Mouse (Mus musculus): Measurements from ENCODE around the gene Rasal3. TPM values are rescaled to one million over a fixed set of nuclear protein-coding genes. Genes with fewer than 3 reads are reported as not detected.

Gene Rasal3
- polyA plus RNA-seq, 1 experiment: 31.3 TPM

DNA sequence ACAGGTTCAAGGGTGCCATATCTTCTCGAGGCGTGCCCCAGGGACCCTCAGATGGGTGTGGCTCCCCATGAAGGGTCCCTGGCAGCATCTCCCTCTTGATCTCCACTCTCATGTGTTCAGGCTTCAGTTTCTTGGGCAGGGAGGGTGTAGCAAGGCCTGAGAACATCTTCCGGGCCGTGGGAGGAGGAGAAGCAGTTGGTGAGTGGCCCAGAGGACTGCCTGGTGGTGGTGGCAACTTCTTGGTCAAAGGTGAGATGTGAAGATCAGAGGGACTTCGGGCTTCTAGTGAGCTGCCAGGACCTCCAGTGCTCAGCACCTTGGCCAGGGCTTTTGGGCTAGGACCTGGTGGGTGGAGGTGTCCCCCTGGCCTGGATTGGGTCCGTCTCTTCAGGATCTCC, 44.4 kb downstream of the Rasal3 start:
- TF ChIP-seq CTCF (IDR thresholded peaks at IDR 0.05; ENCODE audit: low read depth, low read length) (no peak), POLR2A (IDR thresholded peaks at IDR 0.05; ENCODE audit: borderline replicate concordance, low read depth, low read length) (no peak)
- H3K4me3 ChIP-seq (ENCODE audit: insufficient read depth, low read length): no peak overlapping the region
- peaks cover 11% of the 10 kb centered on the region for H3K4me1 ChIP-seq (ENCODE audit: control insufficient read depth, insufficient read depth, low read length)
- no peak overlapping the region for H3K27ac ChIP-seq (ENCODE audit: insufficient read depth, low read depth, low read length)

DNA sequence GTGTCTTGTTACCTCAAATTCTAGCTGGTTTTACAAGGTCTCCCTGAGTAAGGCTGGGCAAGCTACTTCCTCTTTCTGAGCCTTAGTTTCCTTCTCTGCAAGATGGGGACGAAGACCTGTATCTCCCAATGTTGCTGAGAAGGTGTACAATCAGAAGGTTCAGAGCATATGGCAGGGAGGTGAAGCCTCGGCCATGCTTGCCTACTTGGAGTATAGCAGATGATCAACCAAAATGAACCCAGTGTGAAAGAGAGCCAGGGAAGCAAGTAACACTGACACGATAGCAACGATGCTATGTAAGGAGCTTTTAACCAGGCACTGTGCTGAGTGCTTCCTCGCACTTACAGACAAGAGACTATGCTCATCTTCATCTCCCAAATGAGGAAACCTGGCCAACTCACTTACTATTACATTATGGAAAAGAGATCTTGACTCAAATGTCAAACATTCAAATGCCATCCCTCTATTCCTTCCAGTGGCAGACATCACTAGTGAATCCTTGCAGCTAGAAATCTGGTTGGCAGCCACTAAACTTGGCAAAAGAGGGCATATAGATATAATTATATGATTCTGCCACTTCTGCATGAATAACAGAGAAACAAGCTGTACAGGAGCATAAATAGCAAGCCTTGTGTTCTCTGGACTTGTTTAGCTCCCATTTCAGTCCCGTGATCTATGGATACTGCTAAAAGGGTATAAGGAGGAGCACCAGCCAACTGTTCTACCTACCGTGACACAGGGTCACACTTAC, 45.0 kb downstream of the Rasal3 start:
- peaks cover 11% of the 10 kb centered on the region for H3K4me1 ChIP-seq (ENCODE audit: control insufficient read depth, insufficient read depth, low read length)
- H3K27ac ChIP-seq (ENCODE audit: insufficient read depth, low read depth, low read length): no peak overlapping the region
- H3K4me3 ChIP-seq (ENCODE audit: insufficient read depth, low read length): no peak overlapping the region
- TF ChIP-seq CTCF (IDR thresholded peaks at IDR 0.05; ENCODE audit: low read depth, low read length) (no peak), POLR2A (IDR thresholded peaks at IDR 0.05; ENCODE audit: borderline replicate concordance, low read depth, low read length) (no peak)

DNA sequence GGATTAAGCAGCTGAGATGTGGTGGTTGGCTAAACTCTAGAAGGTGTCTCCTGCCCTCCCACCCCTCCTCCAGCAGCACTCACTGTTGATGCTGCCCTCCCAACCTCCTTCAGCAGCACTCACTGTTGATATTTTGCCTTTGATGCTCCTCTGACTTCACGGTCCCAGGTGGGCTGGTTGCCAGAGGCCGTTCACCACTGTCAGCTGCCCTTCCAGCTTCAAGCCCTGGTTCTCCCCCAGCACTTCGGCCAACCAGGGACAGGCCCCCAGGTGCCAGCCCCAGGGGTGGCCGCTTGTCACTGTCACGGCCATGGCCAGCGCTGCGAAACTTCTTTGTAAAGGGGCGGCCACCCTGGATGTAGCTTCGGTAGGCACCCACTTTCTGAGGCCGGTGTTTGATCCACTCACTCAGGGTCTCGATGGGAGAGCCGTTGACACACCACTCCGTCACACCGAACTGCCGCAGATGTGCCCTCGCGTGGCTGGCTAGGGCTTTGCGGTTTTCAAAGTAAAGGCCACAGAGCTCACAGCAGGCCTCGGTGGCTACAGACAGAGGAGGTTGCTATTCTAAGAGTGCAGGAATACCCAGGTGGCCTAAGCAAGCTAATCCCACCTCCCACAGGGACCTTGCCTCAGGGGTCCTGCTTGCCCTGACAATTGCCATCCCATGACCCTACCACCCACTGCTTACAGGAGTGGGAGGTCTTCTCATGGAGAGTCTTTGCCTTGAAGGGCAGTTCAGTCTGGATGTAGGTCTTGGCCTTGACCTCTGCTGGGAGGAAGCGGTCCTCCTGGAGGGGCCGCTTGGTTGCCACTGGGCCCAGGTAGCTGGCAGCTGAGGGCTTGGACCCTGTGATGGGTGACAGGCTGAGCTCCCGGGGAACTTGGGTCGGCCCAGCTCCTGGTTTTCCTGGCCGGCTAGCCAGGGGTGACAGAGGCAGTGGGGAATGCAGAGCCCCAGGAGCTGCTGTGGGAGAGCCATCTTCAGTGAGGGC, 46.3 kb downstream of the Rasal3 start:
- TF ChIP-seq CTCF (IDR thresholded peaks at IDR 0.05; ENCODE audit: low read depth, low read length): no peak

DNA sequence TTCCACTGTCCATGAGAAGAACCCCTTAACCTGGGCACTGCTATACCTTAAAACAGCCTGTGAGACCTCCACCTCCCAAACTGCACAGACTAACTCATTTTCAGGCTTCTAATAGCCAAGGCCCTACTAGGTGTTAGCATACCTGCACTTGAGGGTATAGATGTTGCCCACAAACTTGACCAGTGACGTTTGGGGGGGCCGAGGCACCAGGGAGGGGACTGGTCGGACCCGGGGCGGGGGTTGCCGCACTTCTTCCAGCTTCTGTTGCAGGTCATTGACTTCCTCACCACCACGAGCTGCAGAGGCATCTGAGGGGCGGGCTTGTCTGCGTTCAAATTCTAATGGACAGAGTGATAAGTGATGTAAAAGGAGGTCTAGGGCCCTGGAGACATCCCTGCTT, 47.1 kb downstream of the Rasal3 start:
- TF ChIP-seq POLR2A (IDR thresholded peaks at IDR 0.05; ENCODE audit: borderline replicate concordance, low read depth, low read length) (no peak), CTCF (IDR thresholded peaks at IDR 0.05; ENCODE audit: low read depth, low read length) (no peak)
- Histone ChIP-seq H3K4me1 (ENCODE audit: control insufficient read depth, insufficient read depth, low read length) (peaks cover under 1% of the 10 kb centered on the region; the same call in 1 of the 2 replicates), H3K27ac (ENCODE audit: insufficient read depth, low read depth, low read length) (no peak overlapping the region), H3K4me3 (ENCODE audit: insufficient read depth, low read length) (no peak overlapping the region)

More for the DNA sequence above, 46.3 kb downstream of the Rasal3 start:
- peaks cover 1% of the 10 kb centered on the region; the same call in 1 of the 2 replicates for H3K4me1 ChIP-seq (ENCODE audit: control insufficient read depth, insufficient read depth, low read length)
- H3K4me3 ChIP-seq (ENCODE audit: insufficient read depth, low read length): no peak overlapping the region
- no peak overlapping the region for H3K27ac ChIP-seq (ENCODE audit: insufficient read depth, low read depth, low read length)

GRCm38 (mm10) chr17:32355031-32355430, 48.4 kb downstream of the Rasal3 start:
- no peak for TF ChIP-seq POLR2A (IDR thresholded peaks at IDR 0.05; ENCODE audit: borderline replicate concordance, low read depth, low read length)
- TF ChIP-seq CTCF (IDR thresholded peaks at IDR 0.05; ENCODE audit: low read depth, low read length): no peak
- H3K4me3 ChIP-seq (ENCODE audit: insufficient read depth, low read length): no peak overlapping the region
- H3K4me1 ChIP-seq (ENCODE audit: control insufficient read depth, insufficient read depth, low read length): peaks cover 2% of the 10 kb centered on the region; the same call in 1 of the 2 replicates
- H3K27ac ChIP-seq (ENCODE audit: insufficient read depth, low read depth, low read length): no peak overlapping the region

DNA sequence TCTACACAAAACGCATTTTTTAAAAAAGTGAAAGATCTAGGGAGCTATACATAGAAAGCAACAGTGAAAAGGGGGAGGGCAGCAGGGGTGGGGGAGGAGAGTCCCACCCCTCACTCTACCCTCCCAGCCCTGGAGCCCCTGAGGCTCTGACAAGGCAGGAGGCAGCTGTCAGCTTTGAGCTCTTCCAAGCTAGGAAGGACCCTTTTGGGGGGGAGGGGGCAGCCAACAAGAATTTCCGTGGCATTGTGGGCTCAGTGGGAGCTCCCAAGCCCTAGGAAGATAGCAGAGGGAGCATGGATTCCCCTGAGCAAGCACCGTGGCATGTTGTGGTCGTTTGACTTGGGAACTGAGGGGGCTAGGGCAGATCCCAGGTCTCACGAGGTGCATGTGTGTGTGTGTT, 49.2 kb downstream of the Rasal3 start:
- H3K27ac ChIP-seq (ENCODE audit: insufficient read depth, low read depth, low read length): no peak overlapping the region
- peaks cover 5% of the 10 kb centered on the region for H3K4me1 ChIP-seq (ENCODE audit: control insufficient read depth, insufficient read depth, low read length)
- H3K4me3 ChIP-seq (ENCODE audit: insufficient read depth, low read length): no peak overlapping the region
- no peak for TF ChIP-seq CTCF (IDR thresholded peaks at IDR 0.05; ENCODE audit: low read depth, low read length)
- no peak for TF ChIP-seq POLR2A (IDR thresholded peaks at IDR 0.05; ENCODE audit: borderline replicate concordance, low read depth, low read length)

DNA sequence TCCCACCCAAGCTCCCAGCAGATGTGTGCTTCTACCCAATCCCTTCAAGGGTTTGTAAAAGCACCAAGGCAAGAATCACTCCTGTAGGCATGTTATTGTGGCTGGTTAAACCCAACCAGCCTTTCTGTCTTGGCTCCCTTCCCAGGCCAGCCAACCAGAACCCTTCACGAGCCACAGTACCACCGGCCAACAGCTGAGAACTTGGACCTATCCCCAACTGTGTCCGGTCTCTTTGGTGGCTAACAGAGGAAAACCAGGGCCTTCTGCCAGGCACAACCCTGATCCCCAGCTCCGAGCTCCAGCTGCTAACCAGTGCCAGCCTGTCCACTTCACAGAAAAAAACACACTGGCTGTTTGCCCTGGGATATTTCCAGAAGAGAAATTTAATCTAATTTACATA, 49.7 kb downstream of the Rasal3 start:
- TF ChIP-seq CTCF (IDR thresholded peaks at IDR 0.05; ENCODE audit: low read depth, low read length): no peak
- no peak for TF ChIP-seq POLR2A (IDR thresholded peaks at IDR 0.05; ENCODE audit: borderline replicate concordance, low read depth, low read length)
- H3K27ac ChIP-seq (ENCODE audit: insufficient read depth, low read depth, low read length): no peak overlapping the region
- H3K4me1 ChIP-seq (ENCODE audit: control insufficient read depth, insufficient read depth, low read length): peaks cover 7% of the 10 kb centered on the region
- H3K4me3 ChIP-seq (ENCODE audit: insufficient read depth, low read length): no peak overlapping the region

DNA sequence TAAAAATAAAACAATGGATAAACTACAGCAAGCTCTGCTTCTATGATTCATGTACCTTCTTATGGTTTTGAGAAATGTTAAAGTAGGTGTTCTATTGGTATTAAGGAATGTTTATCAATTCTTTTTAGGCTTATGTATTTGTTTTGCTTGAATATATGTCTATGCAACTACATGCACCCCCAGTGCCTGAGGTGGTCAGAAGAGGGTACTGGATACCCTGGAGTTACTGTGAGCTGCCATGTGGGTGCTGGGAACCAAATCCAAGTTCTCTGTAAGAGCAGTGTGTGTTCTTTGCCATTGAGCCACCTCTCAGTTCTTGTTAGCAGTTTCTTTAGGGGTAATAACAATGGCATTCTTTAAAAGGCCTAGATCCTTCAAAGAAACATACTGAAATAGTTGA, 51.7 kb downstream of the Rasal3 start:
- no peak overlapping the region for H3K27ac ChIP-seq (ENCODE audit: insufficient read depth, low read depth, low read length)
- TF ChIP-seq POLR2A (IDR thresholded peaks at IDR 0.05; ENCODE audit: borderline replicate concordance, low read depth, low read length) (no peak), CTCF (IDR thresholded peaks at IDR 0.05; ENCODE audit: low read depth, low read length) (no peak)
- H3K4me3 ChIP-seq (ENCODE audit: insufficient read depth, low read length): no peak overlapping the region
- peaks cover 7% of the 10 kb centered on the region for H3K4me1 ChIP-seq (ENCODE audit: control insufficient read depth, insufficient read depth, low read length)

GRCm38 (mm10) chr17:32351269-32351668, 52.1 kb downstream of the Rasal3 start:
- Histone ChIP-seq H3K27ac (ENCODE audit: insufficient read depth, low read depth, low read length) (no peak overlapping the region), H3K4me1 (ENCODE audit: control insufficient read depth, insufficient read depth, low read length) (peaks cover 7% of the 10 kb centered on the region), H3K4me3 (ENCODE audit: insufficient read depth, low read length) (no peak overlapping the region)
- TF ChIP-seq CTCF (IDR thresholded peaks at IDR 0.05; ENCODE audit: low read depth, low read length) (no peak), POLR2A (IDR thresholded peaks at IDR 0.05; ENCODE audit: borderline replicate concordance, low read depth, low read length) (no peak)
